Mouse (Mus musculus): ENCODE results near the gene Ctdspl. TPM values are rescaled to one million over a fixed set of nuclear protein-coding genes. Genes with fewer than 3 reads are reported as not detected.
A peak's percentile ranks its signal among the peaks of the same experiment; 100 is the strongest.

The Ctdspl gene
- total RNA-seq, 4 experiments from 2014 or later, result 7.5 to 10.2 (median 7.8) TPM

- no peak for DNase-seq (ENCODE audit: low spot score)
Observed at GRCm38 (mm10) chr9:118986286-118986685, 60.0 kb downstream of the Ctdspl start.

GRCm38 (mm10) chr9:118988787-118989580 is 62.7 kb downstream of the Ctdspl start:
- DNase-seq (ENCODE audit: low spot score), result no peak

GRCm38 (mm10) chr9:118990490-118990889 is 64.2 kb downstream of the Ctdspl start:
- no peak for DNase-seq (ENCODE audit: low spot score)

DNA sequence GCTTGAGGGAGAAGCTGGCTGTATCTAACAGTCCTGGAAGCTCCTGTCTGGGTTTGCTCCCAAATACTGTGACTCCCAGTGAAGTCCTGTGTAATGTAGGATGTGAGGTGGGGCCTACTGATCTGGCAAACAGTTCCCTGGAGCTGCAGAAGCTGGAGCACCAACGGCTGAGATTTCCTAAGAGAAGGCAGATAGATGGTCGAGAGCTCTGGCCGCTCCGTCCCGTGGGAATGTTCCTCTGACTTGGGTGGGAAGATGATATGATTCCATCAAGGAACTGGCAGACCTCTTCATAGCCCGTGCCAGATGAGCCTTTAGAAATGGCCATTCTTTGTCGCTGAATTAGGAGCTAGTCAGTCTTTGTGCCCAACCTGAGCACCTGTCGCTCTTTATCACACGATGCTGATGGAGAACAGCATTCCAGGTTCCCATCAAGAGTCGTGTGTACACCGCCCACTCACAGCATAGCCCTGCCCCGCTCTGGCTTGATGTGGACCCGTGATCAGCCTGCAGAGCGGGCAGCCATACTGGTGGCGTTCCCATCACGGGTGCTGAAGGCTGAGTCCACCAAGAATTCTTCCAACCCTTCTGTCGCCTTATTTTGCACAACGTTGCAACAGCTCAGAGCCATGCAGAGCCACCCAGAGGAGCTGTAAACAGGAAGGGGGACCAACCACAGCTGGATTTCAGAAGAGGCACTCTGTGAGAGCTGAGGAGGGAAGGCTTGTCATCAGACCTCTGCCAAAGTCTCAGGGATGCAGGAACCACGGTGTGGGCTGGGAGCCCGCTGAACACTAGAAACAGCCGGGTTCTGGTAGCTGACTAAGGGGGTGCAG is 65.7 kb downstream of the Ctdspl start:
- DNase-seq (ENCODE audit: low spot score), result no peak

GRCm38 (mm10) chr9:118992586-118992955 is 66.3 kb downstream of the Ctdspl start:
- no peak for DNase-seq (ENCODE audit: low spot score)

DNA sequence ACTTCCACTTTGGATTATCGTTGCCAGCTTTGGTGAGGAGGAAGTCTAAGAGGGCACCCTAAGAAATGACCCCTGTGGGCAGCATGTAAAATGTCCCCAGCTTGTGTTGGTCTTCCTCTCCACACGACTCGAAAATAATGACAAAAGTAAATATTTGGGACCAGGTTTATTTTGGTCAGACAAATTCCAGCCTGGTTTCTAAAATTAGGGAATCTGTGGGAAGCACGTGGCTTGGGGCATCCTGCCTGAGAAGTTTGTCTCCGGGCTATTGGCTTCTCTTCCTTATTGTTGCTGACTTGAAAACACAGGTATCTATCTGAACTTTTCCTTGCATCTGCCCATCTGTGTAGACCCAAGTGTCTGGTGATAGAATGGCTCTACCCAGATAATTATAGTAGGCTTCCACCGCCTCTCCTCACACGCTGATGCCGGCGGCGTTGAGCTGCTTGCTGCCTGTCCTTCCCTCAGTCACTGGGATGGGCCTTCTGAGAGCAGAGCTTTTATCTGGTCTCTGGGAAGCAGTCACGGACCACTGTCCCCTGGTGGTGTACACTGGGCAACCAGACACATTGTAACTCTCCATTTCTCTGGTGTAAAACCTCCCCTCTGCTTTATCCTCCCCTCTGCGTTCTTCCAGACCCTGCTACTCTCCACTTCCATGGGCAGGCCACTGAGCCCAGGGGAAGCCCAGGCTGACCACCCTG is 68.4 kb downstream of the Ctdspl start:
- DNase-seq (ENCODE audit: low spot score), result no peak

GRCm38 (mm10) chr9:118995539-118995938 is 69.3 kb downstream of the Ctdspl start:
- no peak for DNase-seq (ENCODE audit: low spot score)

DNA sequence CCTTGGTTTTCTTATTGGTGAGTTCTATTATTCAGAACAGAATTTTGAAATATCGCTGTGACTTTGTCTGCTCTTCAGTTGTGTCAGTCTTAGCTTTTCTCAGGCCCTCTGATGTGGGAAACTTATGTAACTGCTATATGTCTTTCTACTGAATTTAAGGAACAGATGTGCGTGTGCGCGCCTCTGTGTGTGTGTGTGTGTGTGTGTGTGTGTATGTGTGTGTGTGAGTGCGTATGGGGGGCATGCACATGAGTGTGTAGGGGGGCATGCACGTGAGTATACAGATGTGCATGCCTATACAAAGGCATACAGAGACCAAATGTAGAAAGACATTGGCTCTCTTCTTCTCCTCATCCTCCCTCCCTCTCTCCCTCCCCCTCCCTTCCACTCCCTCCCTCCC is 71.0 kb downstream of the Ctdspl start:
- DNase-seq (ENCODE audit: low spot score), result no peak

DNA sequence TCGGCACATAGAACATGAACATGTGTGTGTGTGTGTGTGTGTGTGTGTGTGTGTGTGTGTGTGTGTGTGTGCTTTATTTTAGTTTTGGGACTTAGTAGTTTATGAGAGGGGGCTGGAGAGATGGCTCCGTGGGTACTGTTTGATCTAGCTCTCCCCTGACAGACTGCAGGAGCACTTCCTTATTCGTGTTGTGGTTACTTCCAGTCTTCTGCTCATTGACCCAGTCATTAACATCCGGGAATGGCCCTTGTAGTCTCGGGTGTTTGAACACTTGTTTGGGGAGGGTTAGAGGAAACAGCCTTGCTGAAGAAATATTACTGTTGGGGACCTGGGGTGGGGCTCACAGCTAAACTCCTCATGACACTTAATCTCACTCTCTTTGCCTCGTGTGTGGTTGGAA is 73.9 kb downstream of the Ctdspl start:
- no peak for DNase-seq (ENCODE audit: low spot score)

DNA sequence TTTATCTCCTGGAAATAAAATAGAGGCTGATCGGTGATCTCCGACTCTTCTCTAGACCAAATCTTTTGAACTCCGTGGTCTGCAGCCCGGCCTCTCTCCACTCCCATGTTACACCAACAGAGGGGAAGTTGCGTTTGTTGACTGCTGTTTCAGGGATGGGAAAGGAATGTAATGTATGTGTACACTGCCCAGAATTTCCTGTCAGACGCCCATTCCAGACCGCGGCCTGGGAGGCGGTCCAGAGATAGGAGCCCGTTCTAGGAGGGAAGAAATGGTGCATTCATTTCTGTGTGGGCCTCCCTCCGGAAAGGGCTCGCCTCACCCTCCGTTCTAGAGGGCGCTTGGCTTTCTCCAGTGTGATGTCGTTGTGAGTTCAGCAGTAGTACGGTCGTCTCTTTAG is 76.0 kb downstream of the Ctdspl start:
- DNase-seq (ENCODE audit: low spot score), result peak; percentile 51

GRCm38 (mm10) chr9:119003990-119004702 is 77.9 kb downstream of the Ctdspl start:
- no peak for DNase-seq (ENCODE audit: low spot score)

DNA sequence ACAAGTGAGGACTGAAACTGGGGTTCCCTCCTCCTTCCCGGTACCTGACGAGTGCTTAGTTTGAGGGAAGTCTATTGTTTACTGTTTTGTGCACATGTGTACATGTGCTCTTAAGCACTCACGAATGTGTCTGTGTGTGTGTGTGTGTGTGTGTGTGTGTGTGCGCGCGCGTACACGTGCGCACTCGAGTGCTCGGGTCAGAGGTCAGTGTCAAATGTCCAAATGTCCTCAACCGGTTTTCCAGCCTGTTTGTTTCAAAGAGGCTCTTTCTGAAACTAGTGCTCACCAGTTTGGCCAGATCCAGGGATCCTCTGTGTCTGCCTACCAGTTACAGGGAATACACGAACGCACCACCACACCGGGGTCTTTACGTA is 78.4 kb downstream of the Ctdspl start:
- DNase-seq (ENCODE audit: low spot score), result no peak

- DNase-seq (ENCODE audit: low spot score), result no peak
Observed at GRCm38 (mm10) chr9:119005303-119006029, 79.2 kb downstream of the Ctdspl start.

DNA sequence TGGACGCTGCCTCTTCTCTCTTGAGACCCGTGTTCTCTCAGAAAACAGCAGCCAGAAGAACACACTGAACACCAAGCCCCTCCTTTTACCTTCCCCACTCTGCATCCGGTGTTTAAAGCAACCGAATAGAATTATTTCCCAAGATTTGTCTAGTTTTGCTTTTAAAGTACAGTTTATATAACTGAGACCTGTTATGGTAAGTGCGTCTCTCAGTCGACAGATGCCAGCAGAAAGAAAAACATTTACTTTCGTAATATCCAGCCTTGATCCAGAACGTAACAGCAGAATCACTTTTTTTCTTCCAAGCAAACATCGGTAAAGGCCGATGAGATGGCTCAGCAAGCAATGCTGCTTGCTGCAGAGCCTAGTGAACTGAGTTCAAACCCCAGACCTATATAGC is 81.0 kb downstream of the Ctdspl start:
- DNase-seq (ENCODE audit: low spot score), result no peak

DNA sequence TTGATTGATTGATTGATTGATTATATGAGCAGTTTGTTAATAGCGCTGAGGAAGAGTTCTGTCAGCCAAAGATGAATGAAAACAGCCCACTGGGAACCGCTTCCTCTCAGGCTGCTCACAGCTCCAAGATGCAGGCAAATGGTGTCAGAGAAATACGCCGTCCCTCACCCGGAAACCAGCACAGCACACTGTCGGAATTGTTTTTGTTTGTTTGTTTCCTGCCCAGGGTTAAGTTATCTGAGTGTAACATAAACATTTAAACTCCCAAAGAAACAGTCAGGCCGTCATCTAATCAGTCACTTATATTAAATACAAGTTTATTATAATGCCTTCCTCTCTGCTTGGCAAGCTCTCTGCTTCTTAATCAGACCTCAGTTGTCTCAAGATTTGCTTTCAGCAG is 82.6 kb downstream of the Ctdspl start:
- DNase-seq (ENCODE audit: low spot score), result no peak

- DNase-seq (ENCODE audit: low spot score), result no peak
Observed at GRCm38 (mm10) chr9:119010156-119010710, 84.0 kb downstream of the Ctdspl start.

DNA sequence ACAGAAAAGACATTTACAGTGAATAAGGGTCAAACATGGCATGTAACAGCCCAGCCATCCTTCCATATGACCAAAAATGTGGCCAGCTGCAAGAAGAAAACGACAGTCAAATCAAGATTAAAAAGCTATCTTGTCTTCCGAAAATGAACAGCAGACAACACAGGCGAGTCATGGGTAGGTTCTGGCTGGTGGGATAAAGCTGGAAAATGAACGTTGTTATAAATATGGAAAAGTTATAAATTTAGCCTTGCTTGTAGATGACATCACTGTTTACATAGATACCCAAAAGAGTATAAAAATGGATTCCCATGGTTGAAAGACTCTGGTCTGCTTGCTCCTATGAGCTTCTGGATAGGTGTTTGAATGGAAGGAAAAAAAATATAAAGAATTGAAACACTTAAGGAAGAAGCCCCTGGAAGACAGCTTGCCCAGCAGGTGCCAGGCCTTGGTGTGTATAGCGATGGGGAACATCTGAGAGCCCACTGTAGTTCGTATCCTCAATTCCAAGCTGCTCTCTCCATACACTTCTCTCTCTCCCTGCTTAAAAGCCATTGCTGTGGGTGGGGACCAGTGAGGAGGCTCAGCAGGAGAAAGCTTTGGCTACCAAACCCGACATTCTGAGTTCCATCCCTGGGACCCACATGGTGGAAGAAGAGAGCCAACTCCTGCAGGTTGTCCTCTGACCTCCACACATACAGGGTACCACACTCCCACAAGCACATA is 90.7 kb downstream of the Ctdspl start:
- DNase-seq (ENCODE audit: low spot score), result no peak

DNA sequence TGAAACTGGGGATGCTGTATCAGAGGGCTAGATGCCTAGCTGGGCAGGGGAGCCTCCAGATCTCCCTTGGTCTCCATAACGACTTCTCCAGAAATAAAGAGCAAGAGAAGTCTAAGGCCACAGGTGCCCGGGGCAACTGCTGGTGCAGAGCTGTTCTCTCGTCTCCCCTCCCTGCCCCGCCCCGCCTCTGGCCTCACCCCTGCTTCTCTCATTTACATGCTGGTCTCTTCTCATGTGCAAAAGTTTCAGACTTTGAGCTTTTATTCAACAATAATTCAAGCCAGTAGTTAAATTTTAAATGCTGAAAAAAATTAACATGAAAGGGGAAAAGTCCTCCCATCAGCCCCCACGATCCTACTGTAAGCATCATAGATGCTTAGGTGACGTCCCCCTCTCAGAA is 95.5 kb downstream of the Ctdspl start:
- no peak for DNase-seq (ENCODE audit: low spot score)

DNA sequence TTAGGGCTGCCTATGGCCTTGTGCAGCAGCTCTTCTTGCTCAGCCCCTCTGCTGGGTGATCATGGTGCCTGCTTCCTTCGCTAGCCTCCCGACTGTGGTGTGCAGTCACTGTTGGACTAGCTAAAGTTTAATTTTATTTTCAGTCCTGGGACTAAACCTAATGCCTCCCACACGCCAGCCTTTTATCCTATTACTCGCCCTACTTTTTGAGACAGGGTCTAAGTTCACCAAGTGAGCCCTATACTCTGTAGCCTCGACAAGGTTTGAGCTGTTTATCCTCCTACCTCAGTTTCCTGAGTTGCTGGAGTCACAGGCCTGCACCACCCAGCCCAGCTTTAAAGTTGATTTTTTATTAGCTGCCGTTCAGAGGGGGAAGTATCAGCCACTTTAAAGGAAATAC is 99.0 kb downstream of the Ctdspl start:
- no peak for DNase-seq (ENCODE audit: low spot score)

- no peak for DNase-seq (ENCODE audit: low spot score)
Observed at GRCm38 (mm10) chr9:119025832-119026331, 99.6 kb downstream of the Ctdspl start.
